Mouse (Mus musculus): ENCODE measurements around the gene Rorb. TPM values are rescaled to one million over a fixed set of nuclear protein-coding genes. Genes with fewer than 3 reads are reported as not detected.

Gene Rorb
- total and polyA plus RNA-seq, 3 experiments: not detected

- no peak overlapping the region for H3K4me3 ChIP-seq (replicated peaks in 1 of 3; ENCODE audit: low read depth in 2 of 3, low read length in 2 of 3, poor library complexity in 1 of 3)
- no peak for DNase-seq (ENCODE audit: extremely low read depth)
- no peaks in the 10 kb centered on the region for H3K79me2 ChIP-seq (replicated peaks; ENCODE audit: control insufficient read depth, extremely low read depth, insufficient read depth, poor library complexity, severe bottlenecking)
- H3K4me1 ChIP-seq (ENCODE audit: control insufficient read depth in 1 of 2, insufficient read depth in 2 of 2): no peaks in the 10 kb centered on the region
- dilution Hi-C loops (cut with MboI; ENCODE audit: extremely low pct_ligation_motif_present, extremely low pct_unique_long_range_greater_than_20kb, low sequenced_read_pairs): no loop called here
- H3K4me2 ChIP-seq (ENCODE audit: insufficient read depth, low read depth, poor library complexity, severe bottlenecking): no peak overlapping the region
- in situ Hi-C loops (cut with MboI; ENCODE audit: low pct_ligation_motif_present, low pct_unique_long_range_greater_than_20kb, low sequenced_read_pairs): no loop called here
- no peak overlapping the region for H3K9ac ChIP-seq (ENCODE audit: insufficient read depth, low read depth)
- H3K27ac ChIP-seq (ENCODE audit: insufficient read depth, low read depth): no peak overlapping the region
- no peaks in the 10 kb centered on the region for H3K36me3 ChIP-seq (replicated peaks in 1 of 2; ENCODE audit: control insufficient read depth in 1 of 2, insufficient read depth in 1 of 2, low read length in 1 of 2)
- H3K9me3 ChIP-seq (replicated peaks; ENCODE audit: low read length): no peaks in the 10 kb centered on the region
- no peak for TF ChIP-seq USF2 (conservative IDR thresholded peaks at IDR 0.05; ENCODE audit: low read depth, low read length)
- no peak for TF ChIP-seq CHD1 (IDR thresholded peaks at IDR 0.05; ENCODE audit: low read depth, low read length)
- TF ChIP-seq SIN3A (IDR thresholded peaks at IDR 0.05; ENCODE audit: low read length): no peak
- no peaks in the 10 kb centered on the region for H3K27me3 ChIP-seq (replicated peaks)
These were observed 131.0 kb downstream of the Rorb start for GRCm38 (mm10) chr19:18979996-18980395.

GRCm38 (mm10) chr19:18974796-18975660 is 136.0 kb downstream of the Rorb start:
- H3K27ac ChIP-seq (ENCODE audit: insufficient read depth, low read depth): no peak overlapping the region
- no peaks in the 10 kb centered on the region for H3K36me3 ChIP-seq (replicated peaks in 1 of 2; ENCODE audit: control insufficient read depth in 1 of 2, insufficient read depth in 1 of 2, low read length in 1 of 2)
- no peaks in the 10 kb centered on the region for H3K79me2 ChIP-seq (replicated peaks; ENCODE audit: control insufficient read depth, extremely low read depth, insufficient read depth, poor library complexity, severe bottlenecking)
- H3K4me2 ChIP-seq (ENCODE audit: insufficient read depth, low read depth, poor library complexity, severe bottlenecking): no peak overlapping the region
- TF ChIP-seq MXI1 (IDR thresholded peaks at IDR 0.05; ENCODE audit: low read depth, low read length): no peak
- peak; percentile 82 for TF ChIP-seq RAD21 (IDR thresholded peaks at IDR 0.05; ENCODE audit: low read depth, low read length)
- peak; percentile 63 for TF ChIP-seq SMC3 (IDR thresholded peaks at IDR 0.05; ENCODE audit: low read depth, low read length)
- no peak for TF ChIP-seq UBTF (IDR thresholded peaks at IDR 0.05; ENCODE audit: low read depth, low read length)
- TF ChIP-seq CTCF (conservative IDR thresholded peaks at IDR 0.05 in 1 of 2, IDR thresholded peaks at IDR 0.05 in 1 of 2; ENCODE audit: low read depth in 2 of 2, low read length in 2 of 2): peak; percentile 61 to 77
- no peak for TF ChIP-seq E2F4 (IDR thresholded peaks at IDR 0.05; ENCODE audit: insufficient replicate concordance, low read depth, low read length)
- TF ChIP-seq ZNF384 (IDR thresholded peaks at IDR 0.05; ENCODE audit: low read depth, low read length): peak; percentile 32
- no peaks in the 10 kb centered on the region for H3K9me3 ChIP-seq (replicated peaks; ENCODE audit: low read length)
- no peaks in the 10 kb centered on the region for H3K4me1 ChIP-seq (ENCODE audit: control insufficient read depth in 1 of 2, insufficient read depth in 2 of 2)
- H3K4me3 ChIP-seq (replicated peaks in 1 of 3; ENCODE audit: low read depth in 2 of 3, low read length in 2 of 3, poor library complexity in 1 of 3): no peak overlapping the region
- no peaks in the 10 kb centered on the region for H3K27me3 ChIP-seq (replicated peaks)
- no peak overlapping the region for H3K9ac ChIP-seq (ENCODE audit: insufficient read depth, low read depth)
- peak; percentile 55 for DNase-seq (ENCODE audit: extremely low read depth)
- dilution Hi-C loops (cut with MboI; ENCODE audit: extremely low pct_ligation_motif_present, extremely low pct_unique_long_range_greater_than_20kb, low sequenced_read_pairs) (no loop called here), in situ Hi-C loops (cut with MboI; ENCODE audit: low pct_ligation_motif_present, low pct_unique_long_range_greater_than_20kb, low sequenced_read_pairs) (no loop called here)

GRCm38 (mm10) chr19:18969386-18969785 is 141.6 kb downstream of the Rorb start:
- no peak overlapping the region for H3K9ac ChIP-seq (ENCODE audit: insufficient read depth, low read depth)
- H3K4me3 ChIP-seq (replicated peaks in 1 of 3; ENCODE audit: low read depth in 2 of 3, low read length in 2 of 3, poor library complexity in 1 of 3): no peak overlapping the region
- H3K36me3 ChIP-seq (replicated peaks in 1 of 2; ENCODE audit: control insufficient read depth in 1 of 2, insufficient read depth in 1 of 2, low read length in 1 of 2): no peaks in the 10 kb centered on the region
- in situ Hi-C loops (cut with MboI; ENCODE audit: low pct_ligation_motif_present, low pct_unique_long_range_greater_than_20kb, low sequenced_read_pairs) (no loop called here), dilution Hi-C loops (cut with MboI; ENCODE audit: extremely low pct_ligation_motif_present, extremely low pct_unique_long_range_greater_than_20kb, low sequenced_read_pairs) (no loop called here)
- no peak overlapping the region for H3K27ac ChIP-seq (ENCODE audit: insufficient read depth, low read depth)
- TF ChIP-seq POLR2AphosphoS2 (IDR thresholded peaks at IDR 0.05; ENCODE audit: low read depth, low read length): no peak
- TF ChIP-seq ELF1 (IDR thresholded peaks at IDR 0.05; ENCODE audit: low read depth, low read length): no peak
- TF ChIP-seq EP300 (IDR thresholded peaks at IDR 0.05; ENCODE audit: low read length): no peak
- TF ChIP-seq E2F4 (IDR thresholded peaks at IDR 0.05; ENCODE audit: insufficient replicate concordance, low read depth, low read length): no peak
- no peak for TF ChIP-seq SMC3 (IDR thresholded peaks at IDR 0.05; ENCODE audit: low read depth, low read length)
- no peak for TF ChIP-seq JUND (conservative IDR thresholded peaks at IDR 0.05; ENCODE audit: low read depth, low read length)
- no peak for TF ChIP-seq USF1 (IDR thresholded peaks at IDR 0.05; ENCODE audit: low read depth, low read length)
- H3K79me2 ChIP-seq (replicated peaks; ENCODE audit: control insufficient read depth, extremely low read depth, insufficient read depth, poor library complexity, severe bottlenecking): no peaks in the 10 kb centered on the region
- H3K4me2 ChIP-seq (ENCODE audit: insufficient read depth, low read depth, poor library complexity, severe bottlenecking): no peak overlapping the region
- no peaks in the 10 kb centered on the region for H3K9me3 ChIP-seq (replicated peaks; ENCODE audit: low read length)
- H3K27me3 ChIP-seq (replicated peaks): no peaks in the 10 kb centered on the region
- H3K4me1 ChIP-seq (ENCODE audit: control insufficient read depth in 1 of 2, insufficient read depth in 2 of 2): no peaks in the 10 kb centered on the region
- no peak for DNase-seq (ENCODE audit: extremely low read depth)

Data from CH12.LX (cell line).